Mouse (Mus musculus): ENCODE measurements around the gene Tmem14a.
"Not testable (repeated sequence)": the region's sequence is repeated elsewhere in the genome, so short reads cannot be mapped to it uniquely, and the experiment has no call there.

The Tmem14a gene

DNA sequence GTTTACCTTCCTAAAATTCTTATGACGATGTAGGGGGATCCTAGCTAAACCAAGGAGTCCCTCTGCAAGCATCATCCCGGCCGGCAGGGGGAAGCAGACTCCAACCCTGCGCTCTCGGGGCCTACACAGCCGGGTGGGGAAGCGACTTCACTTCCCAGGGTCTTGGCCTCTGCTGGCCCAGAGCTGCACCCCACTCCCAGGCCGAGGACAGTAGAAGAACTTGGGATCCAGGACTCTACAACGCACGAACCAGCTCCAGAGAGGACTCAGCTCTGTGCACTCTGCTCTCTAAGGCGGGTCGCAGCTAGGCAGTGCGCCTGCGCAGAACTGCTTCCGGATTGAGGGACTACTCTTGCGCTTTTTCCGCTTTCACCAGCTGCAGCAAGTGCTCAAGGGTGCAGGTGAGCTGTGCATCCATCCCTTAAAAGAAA lies at the start of gene Tmem14a:
Tmem14a (plus strand) TSS at position 87 of the 431 bp plus-strand sequence.
- DNase-seq (ENCODE audit: low spot score): peak; percentile 88

DNA sequence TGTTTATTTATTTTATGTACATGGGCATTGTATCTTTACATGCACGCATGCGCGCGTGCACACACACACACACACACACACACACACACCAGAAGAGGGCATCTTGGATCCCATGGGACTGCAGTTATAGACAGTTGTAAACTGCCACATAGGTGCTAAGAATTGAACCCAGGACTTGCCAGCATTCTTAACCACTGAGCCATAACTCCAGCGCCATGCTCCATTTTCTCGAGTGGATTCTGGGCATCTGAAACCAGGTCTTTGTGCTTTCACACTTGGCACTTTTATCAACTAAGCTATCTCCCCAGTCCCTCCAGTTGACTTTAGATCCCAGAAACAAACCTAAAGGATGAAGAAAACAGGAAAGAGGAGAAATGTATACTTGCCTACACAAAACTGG lies 33.2 kb upstream of the Tmem14a start:
- no peak for DNase-seq (ENCODE audit: low spot score)

- DNase-seq (ENCODE audit: low spot score): no peak
Measured at GRCm38 (mm10) chr1:21206241-21206640, 12.1 kb upstream of the Tmem14a start.

- not testable (repeated sequence) for DNase-seq (ENCODE audit: low spot score)
Measured at GRCm38 (mm10) chr1:21213537-21213936, 4.8 kb upstream of the Tmem14a start.

- DNase-seq (ENCODE audit: low spot score): not testable (repeated sequence)
Measured at GRCm38 (mm10) chr1:21213991-21214692, 4.2 kb upstream of the Tmem14a start.

DNA sequence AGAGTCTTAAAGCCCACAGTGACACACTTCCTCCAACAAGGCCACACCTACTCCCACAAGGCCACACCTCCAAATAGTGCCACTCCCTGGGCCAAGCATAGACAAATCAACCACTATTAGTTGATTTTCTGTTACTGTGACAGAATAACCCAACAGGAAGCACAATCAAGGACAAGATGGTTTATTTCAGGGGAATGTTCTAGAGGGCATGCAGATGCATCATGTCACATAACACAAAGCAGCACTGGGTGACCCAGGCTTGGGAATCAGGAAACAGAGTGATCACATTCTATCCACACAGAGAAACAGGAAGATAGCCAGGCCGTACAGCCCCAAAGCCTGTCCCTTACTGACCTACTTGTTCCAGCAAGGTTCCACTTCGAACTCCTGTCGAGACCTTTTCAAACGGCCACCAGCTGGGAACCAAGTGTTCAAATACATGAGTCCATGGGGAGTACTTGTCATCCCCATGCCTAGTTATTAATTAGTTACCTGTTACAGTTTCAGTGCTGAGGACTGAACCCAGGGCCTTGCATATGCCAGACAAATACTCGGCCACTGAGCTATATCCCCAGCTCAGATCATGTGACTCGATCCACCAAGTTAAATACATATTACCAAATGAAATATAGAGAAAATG lies 9.5 kb downstream of the Tmem14a start:
- DNase-seq (ENCODE audit: low spot score): no peak

GRCm38 (mm10) chr1:21228740-21229722 lies 10.7 kb downstream of the Tmem14a start:
- DNase-seq (ENCODE audit: low spot score): not testable (repeated sequence)

DNA sequence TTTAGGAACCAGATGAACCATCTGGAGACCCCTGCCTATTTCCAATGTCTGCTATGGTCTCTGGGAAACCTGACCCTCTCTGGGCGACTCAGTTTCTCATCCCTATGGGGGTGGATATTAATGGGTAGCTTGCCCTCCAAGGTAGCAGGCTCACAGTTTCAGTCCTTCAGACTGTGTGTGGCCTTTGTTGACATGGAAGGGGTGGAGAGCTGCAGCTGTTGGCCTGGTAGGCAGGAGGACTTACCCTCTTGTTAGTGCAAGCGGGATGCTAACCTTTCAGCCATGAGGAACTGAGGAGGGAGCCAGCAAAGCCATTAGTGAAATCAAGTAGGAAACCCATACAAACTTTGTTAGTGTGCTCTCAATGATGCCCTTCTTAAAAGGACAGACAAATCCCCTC lies 12.0 kb downstream of the Tmem14a start:
- DNase-seq (ENCODE audit: low spot score): no peak

DNA sequence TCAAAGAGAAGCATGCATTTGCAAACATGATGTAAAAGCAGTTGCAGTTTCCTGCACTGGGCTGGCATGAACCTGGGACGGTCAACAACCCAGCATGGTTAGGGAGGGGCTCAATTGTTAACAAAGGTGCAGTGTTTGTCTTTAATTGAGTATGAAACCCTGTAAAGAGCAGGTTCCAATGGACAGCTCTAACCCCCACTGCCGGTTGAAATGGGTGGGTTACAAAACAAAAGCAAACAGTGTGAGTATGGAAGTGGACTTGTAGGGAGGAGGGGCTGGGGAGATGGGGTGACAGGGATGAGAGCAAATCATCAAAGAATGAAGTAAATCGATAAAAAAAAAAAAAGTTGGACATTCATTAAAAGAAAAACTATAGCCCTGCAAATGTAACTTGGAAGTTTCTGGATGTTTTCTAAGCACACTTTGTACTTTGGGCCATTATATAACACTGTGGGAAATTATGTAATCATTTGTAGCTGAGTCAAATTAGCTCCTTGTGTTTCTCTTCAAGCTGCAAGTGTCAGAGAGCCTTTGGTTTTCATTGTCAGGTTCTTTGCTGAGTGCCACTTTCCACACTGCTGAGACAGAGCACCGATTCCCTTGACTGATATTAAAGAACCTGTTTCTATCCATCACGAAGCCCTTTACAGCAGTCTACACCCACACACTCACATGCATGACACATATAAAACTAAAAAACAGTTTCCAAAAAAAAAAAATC lies 13.5 kb downstream of the Tmem14a start:
- no peak for DNase-seq (ENCODE audit: low spot score)

- no peak for DNase-seq (ENCODE audit: low spot score)
Measured at GRCm38 (mm10) chr1:21232516-21232915, 14.1 kb downstream of the Tmem14a start.

GRCm38 (mm10) chr1:21235359-21235758 lies 17.0 kb downstream of the Tmem14a start:
- no peak for DNase-seq (ENCODE audit: low spot score)

- DNase-seq (ENCODE audit: low spot score): no peak
Measured at GRCm38 (mm10) chr1:21239911-21240898, 21.8 kb downstream of the Tmem14a start, which contains the start of gene Gsta3. Gene Gsta3, plus strand, starts transcription at chr1:21240589.

- DNase-seq (ENCODE audit: low spot score): no peak
Measured at GRCm38 (mm10) chr1:21241096-21241495, 22.7 kb downstream of the Tmem14a start.

DNA sequence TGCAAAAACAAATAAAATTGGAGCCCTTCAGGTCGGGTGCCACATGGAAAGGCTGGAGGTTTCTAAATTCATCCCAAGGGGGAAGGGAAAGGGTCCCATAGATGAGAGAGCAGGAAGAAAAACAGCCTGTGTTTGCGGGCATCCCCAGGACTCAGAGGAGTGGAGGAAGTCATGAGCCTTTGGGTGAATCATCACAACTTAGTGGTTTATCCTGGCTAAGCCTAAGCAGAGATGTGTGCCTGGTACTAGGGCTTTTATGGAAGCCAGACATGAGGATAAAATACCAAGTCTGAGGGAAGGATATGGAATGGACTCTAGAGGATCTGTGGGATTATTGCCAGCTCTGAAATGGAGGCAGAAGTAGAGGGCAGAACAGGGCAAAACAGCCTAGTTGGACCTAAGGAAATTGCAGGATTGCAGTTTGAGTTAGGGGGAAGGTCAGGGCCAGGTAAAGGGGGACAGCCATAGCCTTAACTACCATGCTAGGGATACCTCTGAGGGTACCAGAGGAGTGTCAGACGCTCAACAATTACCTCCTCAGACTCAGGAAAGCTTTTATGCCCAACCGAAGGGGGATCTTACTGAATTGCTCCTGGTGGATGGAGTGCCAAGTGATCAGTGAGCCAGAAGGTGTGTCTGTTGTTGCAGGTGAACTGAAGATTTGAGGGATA lies 26.1 kb downstream of the Tmem14a start:
- no peak for DNase-seq (ENCODE audit: low spot score)

DNA sequence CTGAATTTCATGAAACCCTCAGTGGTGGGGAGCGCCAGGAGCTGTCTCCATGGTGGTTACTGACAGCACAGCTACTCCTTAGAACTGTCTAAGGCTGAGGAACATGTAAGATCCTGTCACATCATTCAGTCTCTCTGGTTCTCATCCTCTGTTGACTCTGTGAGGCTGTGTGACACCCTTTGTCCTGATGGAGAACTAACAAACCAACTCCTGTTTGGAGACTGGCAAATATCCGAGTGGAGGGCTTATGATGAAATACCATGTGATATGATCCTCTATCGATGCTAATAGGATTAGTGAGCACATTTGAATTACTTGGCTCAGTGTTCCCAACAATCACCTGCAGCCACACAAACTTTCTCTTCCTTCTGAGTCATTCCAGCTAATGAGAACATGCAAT lies 27.8 kb downstream of the Tmem14a start:
- DNase-seq (ENCODE audit: low spot score): no peak

GRCm38 (mm10) chr1:21247896-21248295 lies 29.5 kb downstream of the Tmem14a start:
- no peak for DNase-seq (ENCODE audit: low spot score)

- no peak for DNase-seq (ENCODE audit: low spot score)
Measured at GRCm38 (mm10) chr1:21248560-21249390, 30.4 kb downstream of the Tmem14a start.

DNA sequence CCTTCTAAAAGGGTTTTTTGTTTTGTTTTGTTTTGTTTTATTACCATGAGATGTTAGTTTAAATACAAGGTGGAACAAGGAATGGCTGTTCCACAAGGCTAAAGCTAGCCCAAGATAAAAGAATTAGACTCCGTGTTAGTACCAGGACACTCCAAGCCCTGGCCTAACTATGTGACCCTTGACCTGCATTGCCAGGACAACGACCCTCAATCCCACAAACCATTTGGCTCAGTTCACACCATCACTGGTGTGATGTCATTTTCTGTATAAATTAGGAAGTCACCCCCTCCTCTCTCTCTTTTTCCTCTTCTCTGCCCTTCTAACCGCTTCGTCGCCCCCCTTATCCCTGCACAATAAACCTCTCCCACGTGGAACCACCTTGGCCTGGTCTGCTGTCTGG lies 33.3 kb downstream of the Tmem14a start:
- no peak for DNase-seq (ENCODE audit: low spot score)

Measured in ovary, postnatal 36 days (tissue).